Mouse (Mus musculus) large intestine, adult 2 months (tissue): ENCODE results near the gene Trim7. TPM values are rescaled to one million over a fixed set of nuclear protein-coding genes. Genes with fewer than 3 reads are reported as not detected.
A peak's percentile ranks its signal among the peaks of the same experiment; 100 is the strongest.
"Not testable (repeated sequence)": the region's sequence is repeated elsewhere in the genome, so short reads cannot be mapped to it uniquely, and the experiment has no call there.

Experiments
- DNase-seq: peaks from one replicate; pipeline ENCODE4 v3.0.0-alpha.2; 2012; ENCODE audit warnings: low read depth, low spot score
- WGBS: fragments of 180-500 bp; shearing (Covaris S2); methylation state at CpG from one replicate; pipeline ENCODE4 v1.1.7; 2018; 5-methylcytosine and 5-hydroxymethylcytosine counted together
- polyA plus RNA-seq: library from polyadenylated mRNA; depleted of rRNA; stranded (reverse); fragments of >200 nt; gene quantifications from 2 replicates; pipeline ENCODE4 v1.2.3, GENCODE M21; 2012; rRNA removed

The Trim7 gene
- 6.8 and 10.0 TPM in 2 replicates for polyA plus RNA-seq

DNA sequence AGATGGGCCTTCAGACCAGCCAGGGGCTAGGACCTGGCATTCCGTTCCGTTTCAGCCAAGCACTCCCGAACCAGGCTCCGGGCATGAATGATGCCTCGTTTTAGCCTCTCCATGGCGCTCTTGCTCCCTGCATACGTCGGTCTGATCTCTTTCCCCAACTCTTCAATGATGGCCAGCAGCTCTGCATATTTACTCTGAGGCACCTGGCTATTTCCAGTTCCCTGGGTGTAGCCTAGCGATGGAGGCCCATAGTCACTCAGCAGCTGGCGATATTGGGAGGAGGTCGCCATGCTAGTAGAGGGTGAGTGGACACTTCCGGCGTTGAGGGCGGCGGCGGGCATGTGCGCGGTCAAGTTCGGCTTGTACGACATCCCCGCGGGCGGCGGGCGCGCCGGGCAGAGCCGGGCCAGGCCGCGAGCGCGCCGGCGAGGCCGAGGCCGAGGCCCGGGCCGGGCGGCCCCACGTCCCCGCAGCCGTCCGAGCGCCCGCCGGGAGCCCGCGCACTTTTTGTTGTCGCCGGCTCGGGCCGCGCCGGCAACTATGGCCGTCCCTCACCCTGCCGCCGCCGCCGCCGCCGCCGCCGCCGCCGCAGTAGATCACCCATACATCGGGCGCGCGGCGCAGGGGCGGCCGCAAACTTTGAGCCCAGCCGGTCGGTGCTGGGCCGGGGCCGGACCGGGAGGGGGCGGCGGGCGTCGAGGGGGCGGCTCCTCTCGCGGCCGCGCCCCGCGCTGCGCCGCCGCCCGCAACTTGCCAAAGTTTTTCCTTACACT is at the start of gene Trim7, which contains the start of gene Gm12184:
TSS of gene Trim7 (plus strand) at position 162 of the 773 bp plus-strand sequence.
TSS of gene Gm12184 (minus strand) at position 677 of the 773 bp plus-strand sequence.
- WGBS, result under 1% methylated on average over 65 of the region's 92 CpGs
- DNase-seq, result not testable (repeated sequence)

DNA sequence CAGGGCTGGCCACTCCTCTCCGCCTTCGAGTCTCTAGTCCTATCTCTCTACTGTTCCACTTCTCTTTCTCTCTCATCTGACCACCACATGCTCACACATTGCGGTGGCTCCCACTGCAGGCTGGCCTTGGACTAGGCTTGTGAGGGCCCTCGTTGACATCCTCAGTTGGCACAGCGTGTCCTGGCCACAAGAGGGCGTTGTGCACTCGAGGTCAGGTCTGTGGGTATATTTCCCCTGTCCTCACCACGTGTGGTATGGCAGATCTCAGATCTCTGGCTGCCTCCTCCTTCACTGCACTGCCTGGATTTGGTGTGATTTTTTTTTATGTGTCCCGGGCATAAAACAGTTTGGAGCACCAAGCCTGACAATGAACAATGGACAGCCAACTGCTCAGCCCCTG is 49.3 kb upstream of the Trim7 start:
- 42% methylated on average over 9 of the region's 9 CpGs for WGBS
- no peak for DNase-seq

DNA sequence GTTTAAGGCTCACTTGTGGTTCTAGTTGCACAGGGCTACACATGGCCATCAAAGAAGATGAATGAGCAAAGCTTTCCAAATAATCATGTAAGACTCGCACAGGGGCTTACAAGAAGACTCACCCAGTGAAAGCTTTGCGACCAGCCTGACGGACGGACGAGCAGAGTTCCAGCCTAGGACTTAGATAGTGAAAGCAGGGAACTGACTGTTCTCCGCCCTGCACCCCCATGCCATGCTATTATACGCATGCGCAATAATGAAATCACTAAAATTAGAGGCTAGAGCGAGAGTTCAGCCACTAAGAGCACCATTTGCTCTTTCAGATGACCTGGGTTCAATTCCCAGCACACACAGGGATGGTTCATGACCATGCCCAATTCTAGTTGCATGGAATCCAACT is 48.6 kb upstream of the Trim7 start:
- WGBS, result 89% methylated on average over 9 of the region's 9 CpGs

DNA sequence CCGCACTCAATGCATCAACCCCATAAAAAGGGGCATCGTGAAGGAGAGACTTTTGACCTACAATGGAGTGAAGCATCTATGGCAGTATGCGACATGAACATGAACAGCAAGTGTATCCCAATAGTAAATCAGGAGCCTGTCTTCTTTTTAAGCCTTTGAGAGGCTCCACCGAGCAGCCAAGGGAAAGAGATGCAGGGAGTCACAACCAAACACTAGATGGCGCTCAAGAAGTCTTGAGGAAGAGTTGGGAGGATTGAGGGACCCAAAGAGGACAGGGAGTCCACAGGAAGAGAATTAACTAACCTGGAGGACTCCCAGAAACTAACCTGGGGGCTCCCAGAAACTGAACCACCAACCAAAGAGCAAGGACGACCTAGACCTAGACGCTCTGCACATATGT is 46.5 kb upstream of the Trim7 start:
- no peak for DNase-seq

More for the DNA sequence above, 48.6 kb upstream of the Trim7 start:
- no peak for DNase-seq

DNA sequence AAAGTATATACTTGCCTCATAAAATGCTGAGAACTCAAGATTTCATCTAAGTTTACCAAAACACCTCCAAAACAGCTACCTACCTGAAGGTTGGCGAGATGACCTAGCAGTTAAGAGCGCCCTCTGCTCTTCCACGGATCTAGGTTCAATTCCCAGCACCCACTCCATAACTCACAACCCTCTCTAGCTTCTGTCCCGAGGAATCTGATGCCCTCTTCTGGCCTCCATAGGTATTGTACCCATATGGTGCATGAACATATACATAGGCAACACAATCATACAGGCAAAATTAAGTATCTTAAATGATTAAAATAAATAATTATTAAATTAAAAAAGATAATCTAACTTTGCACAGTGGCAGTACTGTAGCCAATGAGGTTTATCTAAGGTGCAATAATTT is 43.7 kb upstream of the Trim7 start:
- DNase-seq, result no peak
- WGBS, result 88% methylated on average over 4 of the region's 4 CpGs

More for the DNA sequence above, 46.5 kb upstream of the Trim7 start:
- 41% methylated on average over 7 of the region's 7 CpGs for WGBS

DNA sequence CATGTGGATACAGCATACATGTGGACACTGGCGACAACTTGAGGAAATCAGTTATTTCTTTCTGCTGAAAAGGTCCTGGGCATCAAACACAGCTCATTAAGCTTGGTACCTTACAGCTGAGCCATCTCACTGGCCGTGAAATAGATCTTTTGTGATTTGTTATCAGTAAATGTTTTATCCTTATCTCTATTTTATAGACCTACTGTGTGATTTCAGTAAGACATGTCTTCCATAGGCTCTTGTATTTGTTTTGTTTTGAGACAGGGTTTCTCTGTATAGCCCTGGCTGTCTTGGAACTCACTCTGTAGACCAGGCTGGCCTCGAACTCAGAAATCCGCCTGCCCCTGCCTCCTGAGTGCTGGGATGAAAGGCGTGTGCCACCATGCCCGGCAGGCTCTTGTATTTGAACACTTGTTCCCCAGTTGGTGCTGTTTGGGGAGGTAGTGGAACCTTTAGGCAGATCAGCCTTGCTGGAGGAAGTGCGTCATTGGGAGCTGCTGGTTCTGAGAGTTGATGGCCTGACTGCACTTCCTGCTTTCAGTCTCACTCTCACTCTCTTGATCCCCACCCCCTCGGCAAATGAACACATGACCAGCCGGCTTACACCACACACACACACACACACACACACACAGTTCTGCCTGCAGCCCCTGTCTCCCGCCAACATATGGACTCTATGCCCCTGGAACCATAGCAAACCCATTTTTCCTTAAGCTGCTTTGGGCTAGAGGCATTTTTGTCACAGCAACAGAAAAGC is 38.3 kb upstream of the Trim7 start:
- WGBS, result 47% methylated on average over 10 of the region's 10 CpGs
- peak; percentile 48 for DNase-seq

DNA sequence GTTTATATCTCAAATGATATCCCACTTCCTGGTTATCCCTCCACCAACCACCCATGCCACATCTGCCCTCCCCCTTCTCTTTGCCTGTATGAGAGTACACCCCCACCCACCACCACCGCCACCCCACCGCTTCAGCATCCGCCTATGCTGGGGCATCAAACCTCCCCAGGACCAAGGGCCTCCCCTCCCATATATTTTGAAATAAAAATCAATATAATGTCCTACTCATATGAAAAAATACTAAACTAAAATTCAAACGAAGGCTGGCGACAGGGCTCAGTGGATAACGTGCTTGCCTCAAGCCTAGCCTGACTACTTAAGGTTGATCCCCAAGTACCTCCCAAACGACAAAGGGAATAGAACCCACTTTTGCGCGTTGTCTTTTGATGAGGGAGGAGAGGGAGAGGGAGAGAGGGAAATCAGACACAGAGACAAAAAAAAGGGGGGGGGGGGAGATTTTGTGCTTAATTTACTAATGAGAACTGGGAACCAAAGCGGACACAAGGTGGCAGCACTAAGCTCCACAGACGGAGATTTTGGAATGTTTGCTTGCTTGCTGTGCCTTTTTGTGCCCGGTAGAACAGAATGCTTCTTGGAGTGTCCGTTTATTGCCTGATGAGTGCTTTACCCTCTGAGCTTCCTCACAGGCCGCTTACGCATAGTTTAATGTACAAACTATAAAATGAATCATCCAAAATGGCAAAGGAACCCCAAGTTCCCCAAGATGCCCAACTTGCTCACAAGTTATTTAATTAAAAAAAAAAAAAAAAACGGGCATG is 37.4 kb upstream of the Trim7 start:
- 8% methylated on average over 16 of the region's 16 CpGs for WGBS
- peak; percentile 52 for DNase-seq

DNA sequence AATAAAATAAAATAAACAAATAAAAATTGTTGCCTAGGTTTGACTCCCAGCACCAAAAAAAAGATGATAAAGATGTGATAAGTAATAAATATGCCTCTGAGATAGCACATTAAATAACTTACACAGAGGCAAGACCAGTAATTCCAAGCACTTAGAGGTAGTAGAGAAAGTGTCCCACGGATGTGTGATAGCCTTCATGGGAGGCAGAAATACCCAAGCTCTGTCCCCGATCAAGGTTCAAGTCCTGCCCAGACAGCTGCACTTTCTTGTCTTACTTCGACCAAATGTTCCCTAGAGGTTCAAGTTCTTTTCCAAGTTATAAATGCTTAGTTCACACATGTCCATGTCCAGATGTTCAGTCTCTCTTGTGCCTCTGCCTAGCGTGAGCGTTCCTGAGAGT is 36.7 kb upstream of the Trim7 start:
- 76% methylated on average over 5 of the region's 5 CpGs for WGBS
- no peak for DNase-seq

DNA sequence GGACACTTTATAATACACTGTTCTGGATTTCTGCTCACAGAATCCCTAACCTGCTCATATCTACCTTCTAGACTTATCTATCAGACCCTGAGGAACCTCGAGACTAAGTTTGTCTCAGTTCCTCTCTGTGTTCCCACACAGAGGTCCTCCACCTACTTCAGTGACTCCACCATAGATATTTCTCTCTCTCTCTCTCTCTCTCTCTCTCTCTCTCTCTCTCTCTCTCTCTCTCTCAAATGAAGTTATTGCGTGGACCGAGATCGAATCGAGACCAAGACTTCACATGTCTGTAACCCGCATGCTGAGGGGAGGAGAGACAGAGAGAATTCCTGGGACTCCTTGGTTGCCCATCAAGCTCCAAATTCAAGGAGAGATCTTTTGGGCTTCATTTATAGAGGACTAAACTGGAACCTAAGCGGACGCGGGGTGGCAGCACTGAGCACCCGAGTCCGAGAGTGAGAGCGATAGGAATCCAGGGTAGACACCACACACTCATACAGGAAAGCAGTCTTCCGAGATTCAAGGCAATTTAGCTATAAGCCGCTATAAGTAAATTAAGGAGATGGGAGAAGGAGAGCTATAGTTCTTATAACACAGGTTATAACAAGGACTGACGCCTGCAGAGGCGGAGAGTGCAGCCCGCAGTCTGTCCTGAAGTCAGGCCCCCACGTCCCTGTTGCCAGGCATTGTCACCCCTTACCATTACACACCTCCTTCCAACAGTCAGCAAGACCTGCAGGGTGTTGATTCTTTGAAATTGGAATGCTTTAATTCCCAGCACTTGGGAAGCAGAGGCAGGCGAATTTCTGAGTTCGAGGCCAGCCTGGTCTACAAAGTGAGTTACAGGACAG is 35.7 kb upstream of the Trim7 start:
- peak; percentile 70 for DNase-seq
- 18% methylated on average over 20 of the region's 20 CpGs for WGBS

DNA sequence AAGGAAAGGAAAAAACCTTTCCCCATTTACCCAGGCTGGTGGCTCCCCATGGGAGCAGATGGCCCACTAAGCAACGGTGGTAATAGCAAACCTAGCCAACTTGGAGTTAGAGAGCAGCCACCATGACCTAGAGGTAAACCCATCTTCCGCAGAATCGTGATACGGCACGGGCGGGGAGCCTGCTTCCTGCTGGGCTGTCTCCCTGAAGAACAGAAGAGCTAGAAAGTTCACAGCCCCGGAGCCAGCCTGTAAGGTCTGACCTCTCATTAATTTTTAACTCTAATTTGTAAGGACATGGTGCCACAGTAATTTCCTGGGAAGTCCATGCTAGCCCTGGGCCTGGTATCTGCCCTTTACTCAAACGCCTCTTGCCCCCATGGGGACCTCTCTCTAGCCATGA is 35.0 kb upstream of the Trim7 start:
- no peak for DNase-seq
- 55% methylated on average over 8 of the region's 8 CpGs for WGBS

DNA sequence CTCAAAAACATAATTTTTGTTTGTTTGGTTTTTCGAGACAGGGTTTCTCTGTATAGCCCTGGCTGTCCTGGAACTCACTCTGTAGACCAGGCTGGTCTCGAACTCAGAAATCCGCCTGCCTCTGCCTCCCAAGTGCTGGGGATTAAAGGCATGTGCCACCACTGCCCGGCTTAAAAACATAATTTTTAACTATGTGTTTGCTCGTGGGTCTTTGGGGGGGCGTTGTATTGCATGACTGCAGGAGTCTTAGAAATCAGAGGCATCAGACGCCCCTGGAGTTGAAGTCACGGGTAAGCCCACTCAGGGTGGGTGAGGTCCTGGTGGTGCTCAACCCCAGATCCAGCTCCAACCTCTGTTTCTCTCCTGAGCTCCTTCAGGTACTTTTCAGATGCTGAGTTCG is 34.0 kb upstream of the Trim7 start:
- DNase-seq, result not testable (repeated sequence)
- WGBS, result 87% methylated on average over 9 of the region's 9 CpGs

DNA sequence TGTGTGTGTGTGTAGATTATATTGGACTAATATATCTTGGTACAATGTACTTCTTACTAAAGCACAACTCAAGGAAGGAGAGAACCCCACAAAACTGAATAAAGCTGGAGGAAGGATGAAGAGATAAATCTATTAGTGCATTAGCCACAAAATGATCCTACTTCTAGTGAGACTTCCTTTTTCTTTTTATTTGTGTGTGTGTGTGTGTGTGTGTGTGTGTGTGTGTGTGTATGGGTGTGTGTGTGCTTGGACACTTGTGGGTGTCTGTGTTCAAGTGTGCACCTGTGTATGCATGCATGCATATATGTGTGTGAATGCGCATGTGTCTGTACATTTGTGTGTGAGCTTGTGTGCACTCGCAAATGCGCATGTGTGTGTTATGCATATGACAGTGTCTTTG is 32.8 kb upstream of the Trim7 start:
- DNase-seq, result no peak
- WGBS, result 95% methylated on average over 3 of the region's 3 CpGs

DNA sequence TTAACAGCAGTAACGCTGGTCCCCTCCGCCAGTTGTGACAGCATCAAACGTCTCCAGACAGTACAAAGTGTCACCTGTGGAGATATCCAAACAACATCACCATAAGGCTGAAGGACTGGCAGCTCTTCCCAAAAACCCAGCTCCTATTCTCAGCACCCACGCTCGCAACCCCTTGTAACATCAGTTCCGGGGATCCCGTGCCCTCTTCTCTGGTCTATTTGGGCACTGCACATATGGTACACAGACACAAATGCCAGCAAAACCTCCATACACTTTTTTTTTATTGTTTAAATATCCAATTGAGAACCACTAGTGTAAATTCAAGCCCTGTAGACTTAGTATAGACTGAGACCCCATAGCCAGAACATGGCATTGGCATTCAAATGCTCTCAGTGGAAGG is 30.7 kb upstream of the Trim7 start:
- DNase-seq, result no peak
- 95% methylated on average over 7 of the region's 7 CpGs for WGBS

DNA sequence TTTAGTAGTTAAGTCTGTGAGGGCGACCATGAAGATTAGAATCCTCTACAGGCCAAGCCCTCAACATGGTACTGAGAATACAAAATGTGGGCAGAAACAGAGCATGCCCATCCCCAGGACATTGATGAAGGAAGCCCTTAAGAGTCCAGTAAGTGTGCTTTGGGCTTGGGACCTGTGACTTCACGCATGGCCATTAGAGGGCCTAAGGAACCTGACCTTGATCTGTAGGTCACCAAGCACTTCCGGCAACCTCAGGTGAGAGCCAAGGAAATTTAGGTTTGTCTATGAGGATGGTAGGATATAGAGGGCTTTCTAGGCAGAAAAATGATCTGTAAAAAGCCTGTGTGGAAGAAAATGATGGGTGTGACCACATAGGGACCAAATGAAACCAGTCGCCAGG is 29.6 kb upstream of the Trim7 start:
- WGBS, result 86% methylated on average over 4 of the region's 4 CpGs
- DNase-seq, result no peak

DNA sequence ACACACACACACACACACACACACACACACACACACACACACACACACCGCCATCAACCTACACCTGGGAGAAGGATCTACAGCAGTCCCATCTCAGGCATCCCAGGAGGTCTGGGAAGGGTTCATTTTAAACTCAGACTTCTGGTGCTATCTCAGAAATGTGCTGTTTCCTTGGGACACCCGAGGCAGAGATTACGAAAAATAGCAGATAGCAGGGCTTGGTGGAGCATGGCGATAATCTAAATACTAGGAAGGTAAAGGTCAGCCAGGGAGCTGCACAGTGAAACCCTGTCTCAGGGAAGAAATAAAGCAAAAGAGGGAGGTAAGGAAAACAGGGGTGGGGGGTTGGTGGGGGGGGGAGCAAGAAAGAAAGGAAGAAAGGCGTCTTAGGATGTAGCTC is 28.7 kb upstream of the Trim7 start:
- no peak for DNase-seq
- WGBS, result 81% methylated on average over 5 of the region's 5 CpGs

DNA sequence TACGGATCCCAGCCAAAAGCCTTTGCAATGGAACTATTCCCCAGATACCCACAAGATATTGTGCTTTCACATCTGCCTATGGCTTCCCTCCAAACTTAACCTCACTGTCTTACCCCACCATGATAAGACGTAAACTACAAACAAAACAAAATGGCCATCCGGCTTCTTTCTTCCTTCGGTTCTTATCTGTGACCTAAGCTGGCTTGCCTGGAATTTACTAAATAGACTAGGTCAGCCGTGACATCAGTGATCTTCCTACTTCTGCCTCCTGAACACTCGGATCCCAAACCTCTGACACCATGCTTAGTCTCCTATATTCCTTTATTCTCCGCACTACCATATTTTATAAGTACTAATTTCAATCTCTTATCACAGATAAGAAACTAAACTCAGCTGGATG is 27.6 kb upstream of the Trim7 start:
- no peak for DNase-seq
- 81% methylated on average over 7 of the region's 7 CpGs for WGBS

DNA sequence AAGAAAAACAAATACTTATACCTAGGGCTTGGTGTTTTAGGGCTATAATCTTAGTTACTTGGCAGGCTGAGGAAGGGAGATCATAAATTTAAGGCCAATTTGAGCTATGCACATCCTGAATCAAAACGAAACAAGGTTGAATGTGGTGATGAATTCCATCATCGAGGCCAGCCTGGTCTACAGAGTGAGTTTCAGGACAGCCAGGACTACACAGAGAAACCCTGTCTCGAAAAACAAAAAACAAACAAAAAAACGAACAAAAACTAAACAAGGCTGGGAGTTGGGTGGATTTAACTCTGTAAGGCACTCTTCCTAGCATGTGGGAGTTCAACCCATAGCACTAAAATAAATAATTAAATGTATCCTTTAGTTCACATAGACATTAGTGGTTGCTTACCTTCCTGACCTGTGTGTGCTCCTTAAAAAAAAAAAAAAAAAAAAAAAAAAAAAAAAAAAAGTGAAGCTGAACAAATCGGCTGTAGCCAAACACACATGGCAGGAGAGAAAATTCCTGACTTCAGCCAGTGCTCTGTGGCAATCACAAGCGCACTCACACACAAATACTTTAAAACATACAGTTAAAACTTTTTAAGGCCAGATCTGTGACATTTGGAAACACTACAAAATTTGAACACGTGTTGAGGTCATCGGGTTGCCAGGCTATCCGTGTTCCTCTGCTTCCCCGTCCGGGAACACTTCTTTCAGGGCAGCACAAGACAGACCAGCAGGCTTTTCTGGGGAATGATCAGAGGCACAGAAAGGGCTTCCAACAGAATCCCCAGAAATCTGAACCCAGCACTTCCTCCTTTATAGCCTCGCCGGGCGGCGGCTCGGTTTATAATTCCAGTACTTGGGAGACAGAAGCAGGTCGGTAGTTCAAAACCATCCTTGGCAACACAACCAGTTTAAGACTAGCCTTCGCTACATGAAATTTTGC is 26.7 kb upstream of the Trim7 start:
- WGBS, result 1% methylated on average over 18 of the region's 18 CpGs

More for the DNA sequence above, 26.7 kb upstream of the Trim7 start:
- no peak for DNase-seq
